Mouse (Mus musculus) mesoderm, embryonic 11.5 days (tissue): ENCODE data around the gene Gm44596.

ENCODE experiments used
- DNase-seq: peaks from one replicate; pipeline ENCODE4 v3.0.0-alpha.2; 2012; ENCODE audit warnings: low read depth, low spot score

The Gm44596 gene

GRCm38 (mm10) chr6:128429300-128429699 lies 54.0 kb downstream of the Gm44596 start:
- DNase-seq, result no peak

DNA sequence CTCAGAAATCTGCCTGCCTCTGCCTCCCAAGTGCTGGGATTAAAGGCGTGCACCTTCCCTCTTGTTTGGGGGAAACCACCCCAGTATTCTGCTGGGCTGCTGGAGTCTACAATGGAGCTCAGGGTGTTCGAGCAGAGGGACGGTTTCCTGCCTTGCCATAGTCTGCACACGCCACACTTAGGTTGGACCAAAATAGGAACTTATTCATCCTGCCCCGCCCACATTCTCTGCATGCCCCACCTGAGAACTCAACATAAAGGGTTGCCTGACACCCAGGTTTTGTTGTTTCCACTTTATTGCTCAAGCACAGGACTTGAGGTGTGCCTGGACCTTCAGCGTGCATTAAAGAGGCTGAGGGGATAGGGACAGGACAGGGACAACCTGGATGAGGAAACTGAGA lies 54.5 kb downstream of the Gm44596 start:
- DNase-seq, result no peak

GRCm38 (mm10) chr6:128432356-128432915 lies 57.1 kb downstream of the Gm44596 start:
- no peak for DNase-seq

GRCm38 (mm10) chr6:128433566-128433965 lies 58.3 kb downstream of the Gm44596 start:
- no peak for DNase-seq

GRCm38 (mm10) chr6:128435474-128435873 lies 60.2 kb downstream of the Gm44596 start:
- no peak for DNase-seq

DNA sequence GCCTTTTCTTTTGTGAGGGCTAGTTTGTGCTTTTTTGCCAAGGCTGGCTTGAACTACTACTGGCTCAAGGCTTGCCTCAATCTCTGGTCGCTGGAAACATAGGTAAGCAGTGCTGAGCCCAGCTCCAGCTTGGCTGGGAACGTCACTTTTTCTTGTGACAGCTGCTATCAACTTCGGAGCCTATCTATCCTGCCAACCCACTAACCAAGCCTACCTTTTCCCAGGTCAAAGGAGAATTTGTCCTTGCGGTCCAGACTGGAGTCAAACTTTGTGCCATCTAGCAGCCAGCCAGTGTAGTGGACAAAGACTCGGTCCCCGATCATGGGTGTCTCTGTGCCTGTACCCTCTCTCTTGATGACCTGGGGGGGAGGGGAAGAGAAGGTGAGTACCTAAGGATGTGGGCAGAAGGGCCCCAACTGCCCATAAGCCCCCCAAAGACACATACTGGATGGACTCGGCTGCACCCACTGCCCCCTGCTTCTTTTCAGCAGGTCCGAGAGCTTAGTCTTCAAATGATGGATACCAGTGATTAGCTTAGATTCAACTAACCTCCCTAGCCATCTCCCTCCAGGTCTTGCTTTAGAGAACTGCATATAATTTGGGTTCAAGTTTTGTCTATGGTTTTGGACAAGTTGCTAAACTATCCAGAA lies 61.2 kb downstream of the Gm44596 start:
- no peak for DNase-seq

GRCm38 (mm10) chr6:128437288-128437687 lies 62.0 kb downstream of the Gm44596 start:
- no peak for DNase-seq

GRCm38 (mm10) chr6:128437731-128438316 lies 62.5 kb downstream of the Gm44596 start:
- peak; percentile 70 for DNase-seq

- peak; percentile 93 for DNase-seq
These were observed 63.1 kb downstream of the Gm44596 start, which contains the start of gene Fkbp4 for GRCm38 (mm10) chr6:128438317-128438870. Fkbp4 (minus strand) TSS chr6:128438677.

DNA sequence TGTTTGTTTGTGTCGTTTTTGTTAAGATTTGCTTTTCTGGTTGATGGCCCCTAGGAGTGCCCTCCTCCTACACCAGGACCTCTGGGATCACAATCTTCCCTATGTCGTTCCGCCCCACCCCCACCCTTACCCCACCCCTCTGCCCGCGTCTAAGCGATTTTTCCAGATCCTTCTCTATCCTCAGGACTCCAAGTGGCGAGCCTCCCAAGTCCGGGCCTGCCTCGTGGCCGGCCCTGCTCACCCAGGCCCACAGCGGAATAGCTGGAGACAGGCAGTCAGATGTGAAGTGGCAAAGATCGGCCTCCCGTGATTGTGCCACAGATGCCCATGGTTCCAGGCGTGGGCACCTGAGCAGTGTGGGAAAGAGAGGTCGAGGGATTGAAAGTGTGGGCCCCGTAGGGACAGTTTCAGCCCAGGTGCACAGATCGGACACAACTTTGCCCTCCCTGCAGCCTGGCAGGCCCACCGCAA lies 63.6 kb downstream of the Gm44596 start:
- no peak for DNase-seq

DNA sequence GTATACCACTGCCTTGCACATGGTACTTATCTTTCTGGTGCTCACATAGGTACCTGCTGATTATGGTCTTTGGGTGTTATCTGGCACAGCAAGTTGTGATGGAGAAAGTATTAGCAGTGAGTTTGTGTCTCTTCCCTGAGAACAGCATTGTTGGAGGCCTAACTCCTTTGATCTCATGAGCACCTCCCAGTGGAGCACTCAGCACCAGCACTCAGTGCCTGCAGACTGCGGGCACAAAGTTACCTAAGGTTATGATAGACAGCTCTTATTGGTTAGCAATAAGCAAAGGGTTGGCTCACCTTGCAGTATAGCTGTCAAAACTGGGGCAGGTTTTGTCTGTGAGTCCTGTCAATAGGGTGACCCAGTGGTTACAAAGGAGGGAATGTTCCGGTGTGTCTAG lies 64.9 kb downstream of the Gm44596 start:
- DNase-seq, result no peak

DNA sequence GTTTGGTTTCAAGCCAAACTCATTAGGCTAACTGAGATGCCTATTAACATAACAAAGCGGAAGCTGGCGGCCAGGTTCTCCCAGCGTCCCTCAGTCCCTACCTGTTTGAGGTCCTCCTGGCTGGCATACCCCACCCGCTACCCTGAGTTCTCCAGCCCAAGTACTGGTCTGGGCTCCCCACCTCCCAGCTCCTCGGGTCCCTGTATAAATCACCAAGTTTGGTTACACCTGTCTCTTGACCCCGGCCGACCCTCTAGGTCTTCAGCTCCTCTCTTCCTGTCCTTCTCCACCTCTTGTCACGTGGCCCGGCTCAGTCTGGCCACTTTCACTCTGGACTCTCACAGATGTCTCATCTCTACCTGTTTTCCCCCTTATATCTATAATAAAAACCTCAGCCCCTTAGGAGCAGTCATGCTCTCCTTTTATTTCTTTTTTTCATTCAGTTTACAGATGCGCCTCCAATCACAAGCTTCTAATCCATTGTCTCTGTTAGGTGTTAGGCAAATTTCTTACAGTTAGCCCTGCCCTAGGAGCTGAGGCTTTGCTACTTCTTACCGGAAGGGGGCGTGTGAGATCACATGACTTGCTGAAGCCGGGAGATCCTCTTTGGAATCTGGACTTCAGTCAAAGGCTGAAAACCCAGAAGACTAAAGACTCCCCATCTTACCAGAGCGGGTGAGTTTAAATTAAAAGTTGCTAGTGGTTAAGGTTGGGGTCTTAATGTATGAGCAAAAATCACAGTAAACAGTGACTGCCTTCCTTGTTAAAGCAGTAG lies 70.6 kb downstream of the Gm44596 start:
- DNase-seq, result peak; percentile 70

GRCm38 (mm10) chr6:128447063-128447462 lies 71.8 kb downstream of the Gm44596 start:
- DNase-seq, result no peak

DNA sequence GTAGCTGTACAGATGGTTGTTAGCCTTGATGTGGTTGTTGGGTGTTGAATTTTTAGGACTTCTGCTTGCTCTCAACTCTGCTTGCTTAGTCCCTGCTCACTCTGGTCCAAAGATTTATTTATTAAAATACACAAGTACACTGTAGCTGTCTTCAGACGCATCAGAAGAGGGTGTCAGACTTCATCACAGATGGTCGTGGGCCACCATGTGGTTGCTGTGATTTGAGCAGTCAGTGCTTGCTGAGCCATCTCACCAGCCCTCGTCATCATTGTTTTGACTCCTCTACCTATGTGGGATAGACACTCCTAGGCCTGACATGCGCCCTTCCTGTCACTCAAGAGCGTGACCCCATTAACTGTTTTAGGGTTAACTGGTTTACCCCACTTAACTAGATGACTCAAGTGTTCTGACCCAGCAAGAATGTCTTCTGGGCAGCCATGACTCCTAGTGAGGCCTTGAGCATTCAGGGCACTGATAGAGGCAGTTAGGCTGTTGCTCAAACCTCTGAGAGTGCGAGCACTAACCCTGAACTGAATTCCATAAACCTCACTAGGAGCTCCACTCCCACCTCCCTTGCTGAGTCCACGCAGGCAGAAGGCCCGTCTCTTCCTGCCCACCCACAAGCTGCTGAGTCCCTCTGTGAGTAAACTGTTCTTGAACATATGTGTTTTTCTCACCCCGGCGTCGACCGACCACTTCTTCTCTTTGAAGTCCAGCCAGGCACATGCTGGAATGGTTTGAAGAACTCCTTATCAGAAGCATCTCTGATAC lies 80.7 kb downstream of the Gm44596 start:
- DNase-seq, result no peak
